Mouse (Mus musculus) heart, adult 11 months (tissue): Measurements from ENCODE around the gene AW209491.

Source experiments
- DNase-seq: peaks from one replicate; pipeline ENCODE4 v3.0.0; 2022

Gene AW209491

GRCm38 (mm10) chr13:14629726-14630641, at the start of gene AW209491:
AW209491 (plus strand) TSS chr13:14630154.
- peak; percentile 99 for DNase-seq

- DNase-seq: no peak
Observed at GRCm38 (mm10) chr13:14580392-14580791, 49.6 kb upstream of the AW209491 start.

GRCm38 (mm10) chr13:14602744-14603143, 27.2 kb upstream of the AW209491 start:
- DNase-seq: no peak

- DNase-seq: no peak
Observed at GRCm38 (mm10) chr13:14607616-14608015, 22.3 kb upstream of the AW209491 start.

GRCm38 (mm10) chr13:14612463-14612862, 17.5 kb upstream of the AW209491 start:
- no peak for DNase-seq

GRCm38 (mm10) chr13:14612926-14613529, 16.9 kb upstream of the AW209491 start, which contains the start of the genes Mrpl32 and Psma2:
Mrpl32 (minus strand) TSS chr13:14613165.
Psma2 (plus strand) TSS chr13:14613240.
- DNase-seq: peak; percentile 100

- no peak for DNase-seq
Observed at GRCm38 (mm10) chr13:14613553-14613952, 16.4 kb upstream of the AW209491 start.

GRCm38 (mm10) chr13:14618724-14619123, 11.2 kb upstream of the AW209491 start:
- DNase-seq: peak; percentile 90

- DNase-seq: no peak
Observed at GRCm38 (mm10) chr13:14639998-14640397, 10.0 kb downstream of the AW209491 start.

- no peak for DNase-seq
Observed at GRCm38 (mm10) chr13:14649301-14649700, 19.3 kb downstream of the AW209491 start.

- DNase-seq: no peak
Observed at GRCm38 (mm10) chr13:14667107-14667506, 37.2 kb downstream of the AW209491 start.

GRCm38 (mm10) chr13:14670342-14670741, 40.4 kb downstream of the AW209491 start:
- no peak for DNase-seq
